Mouse (Mus musculus) right cerebral cortex, postnatal 10 days (tissue): ENCODE measurements around the gene Gm17387.

Experiments
- DNase-seq, 2 experiments: peaks; one replicate each; pipeline ENCODE4 v3.0.0; 2021; ENCODE audit warnings: low spot score in 2 of 2

The Gm17387 gene

DNA sequence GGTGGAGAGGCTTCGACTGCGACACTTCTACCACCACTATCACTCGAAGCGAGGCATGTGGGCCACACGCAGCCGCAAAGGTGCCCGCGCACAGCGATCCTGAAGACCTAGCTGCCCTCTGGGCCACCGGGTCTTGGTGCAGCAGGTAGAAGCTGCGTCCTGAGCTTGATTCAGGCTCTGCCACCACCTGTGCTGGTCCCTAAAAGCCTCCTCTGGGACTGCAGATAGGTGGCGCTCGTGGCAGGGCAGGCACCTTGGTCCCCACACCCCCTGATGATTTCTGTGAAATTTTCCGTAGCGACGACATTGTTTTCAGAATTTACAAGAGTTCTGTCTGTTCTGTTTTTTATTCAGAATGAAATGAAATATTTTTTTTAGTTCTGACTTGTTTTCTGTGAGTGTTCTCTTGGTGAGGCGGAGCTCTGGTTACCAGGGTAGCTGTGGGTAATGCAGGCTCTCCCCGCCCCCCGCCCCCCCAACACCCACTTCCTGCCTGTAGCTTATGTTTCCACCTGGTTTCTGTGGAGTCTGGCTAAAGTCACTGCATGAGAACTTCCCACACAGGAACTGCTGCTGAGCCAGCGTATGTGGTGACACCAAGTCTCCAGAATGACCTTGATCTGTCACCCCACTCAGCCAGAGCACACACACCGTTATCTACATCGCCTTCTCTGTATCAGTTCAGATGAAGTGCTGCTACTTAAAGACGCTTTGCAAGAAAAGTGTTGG lies 43.2 kb downstream of the Gm17387 start:
- DNase-seq, result peak in 1 of 2 experiments; percentile 48

GRCm38 (mm10) chr7:141073782-141074181 lies 44.9 kb downstream of the Gm17387 start:
- DNase-seq, result peak in 1 of 2 experiments; percentile 51

DNA sequence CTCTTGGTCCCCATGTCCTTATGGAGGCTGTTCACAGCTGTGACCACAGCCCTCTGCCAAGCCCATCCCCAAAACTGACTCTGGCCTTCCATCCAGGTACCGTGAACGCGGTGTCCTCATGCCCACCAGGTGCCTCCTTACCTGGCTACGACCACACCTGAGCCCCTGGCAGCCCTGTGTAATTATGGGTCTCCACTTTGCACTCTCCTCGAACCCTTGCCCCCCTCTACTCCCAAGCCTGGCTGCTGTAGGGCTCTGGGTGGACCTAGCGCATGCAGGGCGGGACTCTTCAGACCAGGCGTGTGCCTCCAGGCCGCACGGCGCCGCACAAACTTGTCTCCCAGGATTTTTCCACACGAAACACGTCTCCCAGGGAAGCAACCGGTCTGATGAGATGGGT lies 48.9 kb downstream of the Gm17387 start, which contains the start of gene Pkp3:
TSS of gene Pkp3 (plus strand) at position 378 of the 400 bp plus-strand sequence.
- no peak for DNase-seq

- no peak for DNase-seq
These were observed 49.9 kb downstream of the Gm17387 start for GRCm38 (mm10) chr7:141078876-141079275.
